Mouse (Mus musculus): ENCODE results near the gene Mrgprb4.

The Mrgprb4 gene

GRCm38 (mm10) chr7:48199188-48199587 lies at the start of gene Mrgprb4:
Gene Mrgprb4 (minus strand): TSS chr7:48199288.
- no peak for DNase-seq (ENCODE audit: low spot score)

- DNase-seq (ENCODE audit: low spot score), result no peak
These were observed 27.0 kb upstream of the Mrgprb4 start for GRCm38 (mm10) chr7:48226114-48226513.

- DNase-seq (ENCODE audit: low spot score), result no peak
These were observed 26.0 kb upstream of the Mrgprb4 start for GRCm38 (mm10) chr7:48225065-48225464.

- no peak for DNase-seq (ENCODE audit: low spot score)
These were observed 30.2 kb downstream of the Mrgprb4 start, which contains the start of gene Mrgprb5 for GRCm38 (mm10) chr7:48168919-48169318. Gene Mrgprb5 (minus strand): TSS chr7:48169019.

- no peak for DNase-seq (ENCODE audit: low spot score)
These were observed 31.6 kb downstream of the Mrgprb4 start for GRCm38 (mm10) chr7:48167471-48167870.

All from testis, postnatal 10 days (tissue).